Mouse (Mus musculus): Measurements from ENCODE around the gene Nrxn1.

- TF ChIP-seq EP300 (IDR thresholded peaks at IDR 0.05; ENCODE audit: insufficient read depth, low read depth, low read length) (no peak), CTCF (IDR thresholded peaks at IDR 0.05) (no peak), POLR2A (IDR thresholded peaks at IDR 0.05; ENCODE audit: insufficient read depth, low read depth, low read length) (no peak)
Observed at GRCm38 (mm10) chr17:90631371-90631770, 461.5 kb downstream of the Nrxn1 start.
